Mouse (Mus musculus) kidney, adult 2 months (tissue): ENCODE results near the gene Celf3.

Source experiments
- CTCF ChIP-seq: fragments of 200-500 bp; conservative IDR thresholded peaks from 2 replicates; pipeline ENCODE4 v1.5.1; 2011; ENCODE audit warnings: low read depth, mild to moderate bottlenecking, control low read depth, low read length, moderate library complexity, mixed read lengths; ENCODE audit not compliant: insufficient read depth, insufficient read length
- POLR2A ChIP-seq: fragments of 200-500 bp; IDR thresholded peaks from one replicate; pipeline ENCODE4 v1.6.1; 2011; ENCODE audit warnings: low read depth, low read length, control low read depth

DNA sequence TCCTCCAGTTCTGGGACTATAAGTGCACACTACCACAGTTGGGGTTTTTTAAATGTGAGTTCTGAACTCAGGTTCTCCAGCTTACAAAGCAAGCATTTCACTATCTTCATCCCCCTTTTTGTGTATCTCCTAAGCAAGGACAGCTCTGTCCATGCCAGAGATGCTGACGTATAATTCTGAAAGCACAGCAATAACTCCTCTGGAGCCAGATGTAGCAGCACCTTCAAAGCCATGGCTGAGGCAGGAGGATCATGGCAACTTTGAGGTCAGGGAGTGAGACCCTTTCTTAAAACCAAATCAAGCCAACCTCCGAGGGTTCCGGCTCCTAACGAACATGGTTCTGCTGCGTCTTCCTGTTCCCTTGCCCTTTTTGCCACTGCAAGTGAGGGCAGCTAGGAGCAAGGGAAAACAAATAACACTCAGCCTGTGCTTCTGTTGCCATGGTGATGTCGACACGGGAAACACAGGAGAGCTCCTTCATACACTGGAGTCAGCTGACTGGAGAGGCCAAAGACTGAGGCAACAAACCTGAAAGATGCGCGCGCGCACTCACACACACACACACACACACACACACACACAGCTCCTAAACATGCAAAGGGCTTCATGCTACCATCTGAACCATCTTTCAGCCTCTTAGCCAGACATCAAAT is 14.0 kb upstream of the Celf3 start:
- TF ChIP-seq POLR2A (no peak), CTCF (no peak)
